Mouse (Mus musculus) liver, postnatal 0 days (tissue): ENCODE data around the gene Rwdd2b. TPM values are rescaled to one million over a fixed set of nuclear protein-coding genes. Genes with fewer than 3 reads are reported as not detected.

Experiments used
- ATAC-seq: fragments of 200-750 bp; cut with Nextera tagmentation; 2 replicates; pipeline ENCODE4 v1.8.0; 2017; ENCODE audit warnings: mild to moderate bottlenecking, moderate library complexity
- DNase-seq: peaks from one replicate; pipeline ENCODE4 v3.0.0-alpha.2; 2016
- H3K27ac ChIP-seq: fragments of 300-500 bp; sonication (generic); 2 replicates; pipeline ENCODE4 v1.5.1; 2014; ENCODE audit warnings: antibody characterized with exemption, moderate library complexity, mild to moderate bottlenecking, low read depth
- H3K27me3 ChIP-seq: fragments of 300-500 bp; sonication (generic); 2 replicates; pipeline ENCODE4 v1.6.1; 2014; ENCODE audit warnings: low read length, control low read depth, mixed read lengths; ENCODE audit not compliant: insufficient read depth
- H3K36me3 ChIP-seq: fragments of 300-500 bp; sonication (generic); replicated peaks from 2 replicates; pipeline ENCODE4 v1.6.1; 2014; ENCODE audit warnings: mild to moderate bottlenecking, control low read depth, low read length, moderate library complexity, mixed read lengths; ENCODE audit not compliant: insufficient read depth
- H3K4me1 ChIP-seq: fragments of 300-500 bp; sonication (generic); 2 replicates; pipeline ENCODE4 v1.6.1; 2014; ENCODE audit warnings: antibody characterized with exemption, mild to moderate bottlenecking, control low read depth; ENCODE audit not compliant: insufficient read depth
- H3K4me2 ChIP-seq: fragments of 300-500 bp; sonication (generic); 2 replicates; pipeline ENCODE4 v1.6.1; 2014; ENCODE audit warnings: low read depth, mild to moderate bottlenecking, low read length, moderate library complexity, mixed read lengths
- H3K4me3 ChIP-seq: fragments of 300-500 bp; sonication (generic); 2 replicates; pipeline ENCODE4 v1.5.1; 2014; ENCODE audit warnings: low read depth, low read length
- H3K9ac ChIP-seq: fragments of 300-500 bp; sonication (generic); replicated peaks from 2 replicates; pipeline ENCODE4 v1.6.1; 2014; ENCODE audit warnings: mild to moderate bottlenecking, moderate library complexity
- H3K9me3 ChIP-seq: fragments of 300-500 bp; sonication (generic); 2 replicates; pipeline ENCODE4 v1.6.1; 2016; ENCODE audit warnings: mild to moderate bottlenecking, control low read depth, low read length, mixed read lengths
- CTCF ChIP-seq: sonication (generic); IDR thresholded peaks from 2 replicates; pipeline ENCODE4 v1.5.1; 2016; ENCODE audit warnings: antibody characterized with exemption, low read depth
- EP300 ChIP-seq: IDR thresholded peaks from 2 replicates; pipeline ENCODE4 v1.6.1; 2016; ENCODE audit warnings: antibody characterized with exemption, low read depth, mild to moderate bottlenecking
- WGBS: fragments of 180-500 bp; shearing (Covaris S2); extraction: QIAGEN DNeasy Blood & Tissue Kit; methylation state at CpG from one replicate; pipeline ENCODE4 v1.1.7; 2014; ENCODE audit not compliant: insufficient replicate concordance; 5-methylcytosine and 5-hydroxymethylcytosine counted together
- polyA plus RNA-seq: library from polyadenylated mRNA; unstranded; fragments of >200 nt; fragmentation: Nextera tagmentation; extraction: Ambion mirVana; gene quantifications from 2 replicates; pipeline ENCODE4 v1.2.1, GENCODE M21; 2015

The Rwdd2b gene
- polyA plus RNA-seq = 4.6 and 5.2 TPM in 2 replicates

DNA sequence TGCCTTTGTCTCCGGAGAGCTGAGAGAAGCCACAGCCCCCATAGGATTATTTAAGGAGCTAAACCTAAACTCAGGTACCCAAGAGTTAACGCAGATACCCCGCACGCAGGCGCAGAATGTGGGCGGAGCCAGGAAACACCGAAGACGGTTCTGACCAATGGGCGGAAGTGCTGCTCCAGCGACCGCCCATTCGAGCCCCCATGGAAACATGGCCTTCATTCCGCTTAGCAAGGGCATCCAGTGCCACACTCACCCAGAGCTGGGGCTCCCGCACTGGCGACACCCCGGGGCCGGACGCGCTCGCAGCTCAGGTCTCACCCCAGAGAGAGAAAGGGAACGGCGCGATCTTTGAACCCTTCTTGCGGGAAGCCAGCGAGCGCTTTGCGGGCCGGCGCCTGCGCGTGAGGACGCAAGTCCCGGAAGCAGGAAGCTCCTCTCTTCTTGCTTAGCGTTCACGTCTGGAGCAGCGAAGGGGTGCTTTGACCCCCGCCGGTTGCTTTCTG, at the start of gene Rwdd2b:
TSS of gene Rwdd2b (minus strand) at position 390 of the 503 bp plus-strand sequence.
- TF ChIP-seq EP300 (no peak), CTCF (no peak)
- no peaks in the 10 kb centered on the region; the same call in 1 of the 2 replicates for H3K36me3 ChIP-seq
- peak; percentile 95 for ATAC-seq
- H3K9ac ChIP-seq = peak within 1 kb of the TSS; percentile 86
- no peaks in the 10 kb centered on the region for H3K9me3 ChIP-seq
- peak within 1 kb of the TSS; percentile 95 for H3K27ac ChIP-seq
- peak; percentile 94 for DNase-seq
- peaks cover 17% of the 10 kb centered on the region for H3K4me1 ChIP-seq
- WGBS = under 1% methylated on average over 38 of the region's 38 CpGs
- H3K27me3 ChIP-seq = no peaks in the 10 kb centered on the region
- H3K4me2 ChIP-seq = peak within 1 kb of the TSS; percentile 91
- peak within 1 kb of the TSS; percentile 95 for H3K4me3 ChIP-seq

DNA sequence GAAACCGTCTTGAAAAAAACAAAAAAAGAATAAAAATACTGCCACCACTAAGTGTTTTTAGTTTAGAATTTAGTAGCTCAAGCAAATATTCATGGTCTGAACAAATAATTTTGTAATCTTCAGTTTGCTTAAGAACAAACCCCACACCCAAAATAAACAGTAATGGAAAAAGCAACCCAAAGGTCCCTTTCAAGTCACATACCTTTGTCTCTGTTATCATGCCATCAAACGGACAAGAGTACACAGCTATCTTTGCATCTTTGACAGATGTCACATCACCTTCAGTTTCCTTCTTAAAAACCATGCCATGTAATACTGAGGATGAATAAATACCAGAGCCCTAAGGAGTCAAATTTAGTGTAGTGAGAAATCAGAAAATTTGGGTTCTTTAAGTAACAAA, 48.2 kb upstream of the Rwdd2b start:
- Histone ChIP-seq H3K4me3 (no peak overlapping the region), H3K4me1 (no peaks in the 10 kb centered on the region), H3K36me3 (peaks cover 85% of the 10 kb centered on the region), H3K27ac (0 out of 2 replicates have a peak overlapping the region, but pooled peaks have one; percentile 23), H3K4me2 (no peak overlapping the region), H3K27me3 (no peaks in the 10 kb centered on the region), H3K9me3 (no peaks in the 10 kb centered on the region), H3K9ac (no peak overlapping the region)
- DNase-seq = no peak
- no peak for TF ChIP-seq CTCF
- TF ChIP-seq EP300 = no peak
- 53% methylated on average over 2 of the region's 2 CpGs for WGBS
- peak; percentile 63 for ATAC-seq

DNA sequence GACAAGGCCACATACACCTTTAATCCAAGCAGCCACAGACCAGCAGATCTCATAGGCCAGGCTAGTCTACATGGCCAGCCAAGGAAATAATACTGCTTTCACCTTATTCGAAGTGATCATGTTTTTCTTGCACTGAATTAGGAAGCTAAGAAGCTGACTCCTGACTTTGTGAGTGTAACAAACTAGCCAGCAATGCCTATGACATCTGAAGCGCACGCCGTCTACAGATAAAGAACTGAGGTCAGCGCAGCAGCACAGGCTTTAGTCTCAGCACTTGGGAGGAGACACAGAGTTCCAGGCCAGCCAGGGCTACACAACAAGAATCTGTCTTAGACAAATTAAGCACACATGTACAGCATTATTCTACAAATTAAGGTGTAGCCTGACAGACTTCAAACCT, 46.4 kb upstream of the Rwdd2b start:
- Histone ChIP-seq H3K9ac (no peak overlapping the region), H3K4me3 (no peak overlapping the region), H3K4me1 (no peaks in the 10 kb centered on the region), H3K4me2 (no peak overlapping the region), H3K9me3 (no peaks in the 10 kb centered on the region), H3K27ac (no peak overlapping the region), H3K36me3 (peaks cover 86% of the 10 kb centered on the region), H3K27me3 (no peaks in the 10 kb centered on the region)
- TF ChIP-seq EP300 (no peak), CTCF (no peak)
- no peak for ATAC-seq
- 91% methylated on average over 5 of the region's 5 CpGs for WGBS
- no peak for DNase-seq

DNA sequence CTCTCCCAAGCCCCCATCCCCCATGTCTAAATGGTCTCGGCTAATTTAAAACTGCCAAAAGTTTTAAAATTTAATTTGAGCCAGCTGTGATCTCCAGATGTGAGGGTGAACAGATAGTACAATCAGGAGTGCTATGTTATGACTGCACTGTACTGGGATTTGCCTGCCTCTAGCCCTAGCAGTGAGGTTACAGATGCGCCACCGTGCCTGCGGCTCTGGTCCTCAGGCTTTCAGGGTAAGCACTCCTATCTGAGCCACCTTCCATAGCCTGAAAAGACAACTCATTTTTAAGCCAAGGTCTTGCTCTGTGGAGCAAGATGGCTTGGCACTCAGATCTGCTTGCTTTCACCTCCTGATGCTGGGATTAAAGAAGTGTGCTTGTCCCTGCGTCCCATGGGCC, 44.0 kb upstream of the Rwdd2b start:
- H3K36me3 ChIP-seq = peaks cover 80% of the 10 kb centered on the region
- no peak overlapping the region for H3K4me3 ChIP-seq
- no peak overlapping the region for H3K9ac ChIP-seq
- no peak overlapping the region for H3K27ac ChIP-seq
- H3K9me3 ChIP-seq = no peaks in the 10 kb centered on the region
- no peak for ATAC-seq
- no peaks in the 10 kb centered on the region for H3K27me3 ChIP-seq
- no peak for TF ChIP-seq EP300
- no peak for TF ChIP-seq CTCF
- WGBS = 93% methylated on average over 5 of the region's 5 CpGs
- DNase-seq = no peak
- H3K4me2 ChIP-seq = no peak overlapping the region
- H3K4me1 ChIP-seq = no peaks in the 10 kb centered on the region

DNA sequence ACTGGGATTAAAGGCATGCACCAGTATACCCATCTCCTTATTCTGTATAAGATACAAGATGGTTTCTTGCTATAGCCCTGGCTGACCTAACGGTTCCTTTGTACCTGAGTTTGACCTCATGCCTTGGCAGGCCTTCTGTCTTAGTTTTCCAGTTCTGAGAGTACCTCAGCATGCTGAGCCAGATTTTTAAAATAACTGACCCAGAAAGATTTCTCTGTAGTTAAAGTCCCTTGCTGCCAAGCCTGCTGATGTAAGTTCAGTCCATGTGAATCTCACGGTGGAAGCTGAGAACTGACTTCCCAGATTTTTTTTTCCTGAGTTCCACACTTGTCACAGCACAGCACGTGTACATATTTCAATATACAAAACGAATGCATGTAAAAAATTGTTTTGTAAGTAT, 30.2 kb upstream of the Rwdd2b start:
- peaks cover 57% of the 10 kb centered on the region for H3K36me3 ChIP-seq
- no peak overlapping the region for H3K4me2 ChIP-seq
- WGBS = 88% methylated on average over 4 of the region's 4 CpGs

DNA sequence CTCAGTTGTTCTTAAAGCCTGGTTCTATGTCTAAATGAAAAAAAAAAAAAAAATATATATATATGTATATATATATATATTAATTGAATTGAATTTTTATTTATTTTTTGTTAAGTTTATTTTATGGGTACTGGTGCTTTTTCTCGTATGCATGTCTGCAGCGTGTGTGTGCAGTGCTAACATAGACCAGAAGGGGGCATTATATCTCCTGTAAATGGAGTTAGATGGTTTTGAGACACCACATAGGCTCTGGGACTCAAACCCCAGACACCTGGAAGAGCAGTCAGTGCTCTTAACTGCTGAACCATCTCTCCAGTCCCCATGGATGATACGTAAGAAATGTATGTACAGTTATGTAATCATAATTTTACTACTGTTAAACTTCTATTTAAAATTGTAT, 18.4 kb upstream of the Rwdd2b start:
- ATAC-seq (no peak), DNase-seq (no peak)
- 92% methylated on average over 3 of the region's 3 CpGs for WGBS
- H3K27me3 ChIP-seq = no peaks in the 10 kb centered on the region
- H3K9ac ChIP-seq = no peak overlapping the region
- H3K4me2 ChIP-seq = no peak overlapping the region
- TF ChIP-seq EP300 (no peak), CTCF (no peak)
- H3K36me3 ChIP-seq = peaks cover 27% of the 10 kb centered on the region
- peaks cover 17% of the 10 kb centered on the region for H3K4me1 ChIP-seq
- no peak overlapping the region for H3K4me3 ChIP-seq
- H3K27ac ChIP-seq = no peak overlapping the region
- no peaks in the 10 kb centered on the region for H3K9me3 ChIP-seq

More for the DNA sequence above, 30.2 kb upstream of the Rwdd2b start:
- Histone ChIP-seq H3K9me3 (no peaks in the 10 kb centered on the region), H3K27me3 (no peaks in the 10 kb centered on the region), H3K9ac (no peak overlapping the region), H3K4me3 (no peak overlapping the region), H3K27ac (no peak overlapping the region), H3K4me1 (no peaks in the 10 kb centered on the region)
- DNase-seq = no peak
- TF ChIP-seq EP300 (no peak), CTCF (no peak)
- no peak for ATAC-seq

DNA sequence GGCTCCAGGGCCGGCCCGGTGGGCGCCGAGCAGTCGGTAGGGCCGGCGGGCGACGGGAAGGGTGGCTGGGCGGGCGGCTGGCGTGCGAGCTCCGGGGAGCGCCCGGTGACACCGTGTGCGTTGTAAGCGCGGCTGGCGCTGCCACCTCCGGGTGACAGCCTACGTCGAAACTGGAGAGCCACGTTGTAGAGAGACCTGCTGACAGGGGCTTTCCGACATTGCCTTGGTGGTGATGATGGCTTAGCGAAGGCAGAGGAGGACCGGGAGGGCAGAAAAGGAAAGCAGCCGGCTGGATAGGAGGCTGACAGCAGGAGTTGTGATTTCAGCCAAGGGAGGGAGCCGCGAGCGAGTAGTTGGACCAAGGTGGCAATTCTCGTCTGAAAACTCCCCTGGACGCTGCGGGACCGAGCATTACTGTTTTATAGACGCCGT, 14.8 kb upstream of the Rwdd2b start:
- Histone ChIP-seq H3K27me3 (no peaks in the 10 kb centered on the region), H3K4me2 (peak overlapping the region; percentile 86), H3K4me1 (peaks cover 17% of the 10 kb centered on the region), H3K9ac (peak overlapping the region; percentile 86), H3K36me3 (peaks cover 6% of the 10 kb centered on the region; the same call in 1 of the 2 replicates), H3K4me3 (peak overlapping the region; percentile 84), H3K27ac (peak overlapping the region; percentile 86), H3K9me3 (no peaks in the 10 kb centered on the region)
- WGBS = 1% methylated on average over 38 of the region's 38 CpGs
- TF ChIP-seq CTCF = no peak
- no peak for TF ChIP-seq EP300
- no peak for DNase-seq
- peak; percentile 74 for ATAC-seq
